Mouse (Mus musculus) erythroblast, embryonic 14.5 days (primary cell): Measurements from ENCODE around the gene Flt3l.

Source experiments
- GATA1 ChIP-seq: IDR thresholded peaks from 2 replicates; pipeline ENCODE4 v1.6.1; 2012; ENCODE audit warnings: low read length, inconsistent platforms, mixed read lengths
- TAL1 ChIP-seq: IDR thresholded peaks from 3 replicates; pipeline ENCODE4 v1.6.1; 2012; ENCODE audit warnings: low read length, inconsistent platforms, mixed read lengths

DNA sequence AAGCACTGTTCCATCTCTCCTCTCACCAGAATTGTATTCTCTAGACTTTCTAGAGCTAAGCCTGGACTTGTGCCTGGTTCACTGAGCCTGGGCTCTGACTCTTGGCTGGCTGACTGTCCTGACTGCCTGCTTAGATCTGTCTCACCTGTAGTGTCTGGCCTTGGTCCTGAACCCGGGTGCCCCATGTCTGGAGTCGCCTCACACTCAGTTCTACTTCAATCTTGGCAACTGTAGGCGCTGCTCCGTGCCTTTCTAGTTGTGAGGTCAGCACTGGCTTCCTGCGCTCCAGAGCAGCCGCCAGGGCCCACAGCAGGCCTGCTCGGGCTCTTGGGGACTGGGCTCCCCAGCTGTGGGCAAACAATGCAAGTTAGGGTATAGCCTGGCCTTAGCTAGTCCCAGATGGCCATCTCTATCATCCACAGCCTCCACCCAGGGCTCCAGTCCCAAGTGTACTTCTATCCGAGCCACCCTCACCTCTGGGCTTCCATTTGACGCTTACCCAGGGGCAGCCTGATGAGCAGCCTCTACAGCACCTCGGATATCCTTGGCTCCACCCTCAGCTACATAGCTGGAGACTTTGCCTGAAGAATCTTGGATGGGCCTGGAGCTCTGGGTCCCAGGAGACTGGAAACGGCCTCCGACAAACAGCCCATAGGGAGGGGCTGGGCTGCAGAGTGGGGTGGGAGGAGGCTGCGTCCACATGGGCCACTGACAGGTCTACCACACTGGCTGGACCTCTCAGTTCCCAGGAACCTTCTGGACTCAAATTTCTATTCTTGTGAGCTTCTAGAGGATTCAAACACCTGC, 8.3 kb upstream of the Flt3l start:
- TF ChIP-seq GATA1 = no peak
- no peak for TF ChIP-seq TAL1
